29 mouse cellular contexts compared by ENCODE assay signal in the genomic region with DNA sequence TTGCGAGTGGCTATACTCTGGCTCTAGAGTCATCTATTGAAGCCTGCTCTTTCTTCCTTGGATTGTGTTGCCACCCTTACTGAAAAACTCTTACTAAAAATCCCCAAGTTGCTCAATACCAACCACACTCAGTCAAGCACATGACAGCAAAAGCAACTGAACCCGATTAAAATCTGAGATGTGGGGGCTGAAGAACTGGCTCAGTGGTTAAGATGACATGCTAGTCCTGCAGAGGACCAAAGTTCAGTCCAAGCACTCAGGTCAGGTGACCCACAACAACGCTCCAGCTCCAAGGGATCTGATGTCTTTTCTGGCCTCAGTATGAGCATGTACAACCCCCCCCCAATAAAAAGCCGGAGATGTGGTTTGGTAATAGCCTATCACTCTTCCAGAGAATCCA. TPM values are rescaled to one million over a fixed set of nuclear protein-coding genes. Genes with fewer than 3 reads are reported as not detected.
DNase-seq lines count a peak whose midpoint lies in the region; ATAC-seq and TF ChIP-seq lines count a peak whose summit lies in the region.
"Had no signal": no experiment of that assay in that cellular context is flagged by ENCODE, and none has a peak within 500 bp of the region (broad histone marks: within the 10 kb centered on the region; RNA-seq: fewer than 3 reads in every experiment).

No protein-coding gene starts in this region.

- intact Hi-C loops in heart, adult 2 months (cut with DNase I) = no loop called here

- TF ChIP-seq EP300 in heart, adult 2 months (IDR thresholded peaks at IDR 0.05; ENCODE audit: insufficient read depth, low read depth, low read length) = no peak

- no peak for TF ChIP-seq POLR2A in heart, adult 2 months (IDR thresholded peaks at IDR 0.05; ENCODE audit: insufficient read depth, low read depth, low read length)

- no peaks in the 10 kb centered on the region for H3K79me2 ChIP-seq in heart, adult 2 months (replicated peaks; ENCODE audit: control insufficient read depth, insufficient read depth, low read length)

- TF ChIP-seq CTCF in heart, adult 2 months (IDR thresholded peaks at IDR 0.05) = no peak

- H3K4me1 ChIP-seq in kidney, embryonic 16.5 days (ENCODE audit: insufficient read depth, low read length) = peaks cover 14% of the 10 kb centered on the region
- H3K4me1 ChIP-seq in heart, adult 2 months (ENCODE audit: control insufficient read depth, insufficient read depth, low read length) = peaks cover 4% of the 10 kb centered on the region

- H3K36me3 ChIP-seq in kidney, embryonic 16.5 days (ENCODE audit: insufficient read depth, low read length) = no peaks in the 10 kb centered on the region
- 0 out of 2 replicates have a peak, but pooled peaks cover 2% of the 10 kb centered on the region for H3K36me3 ChIP-seq in heart, adult 2 months (ENCODE audit: control insufficient read depth, insufficient read depth, low read length)
- H3K36me3 ChIP-seq: embryonic facial prominence, embryonic 12.5 days; forebrain, embryonic 10.5 days; forebrain, embryonic 15.5 days; heart, embryonic 10.5 days; heart, embryonic 15.5 days; hindbrain, embryonic 12.5 days; intestine, embryonic 15.5 days; limb, embryonic 10.5 days; limb, embryonic 15.5 days; lung, embryonic 15.5 days; midbrain, embryonic 12.5 days; neural tube, embryonic 13.5 days had no signal

- WGBS in kidney, embryonic 16.5 days = 63% methylated on average over 4 of the region's 4 CpGs
- 84% methylated on average over 4 of the region's 4 CpGs for WGBS in heart, adult 2 months

- peak; percentile 67 for DNase-seq in kidney, adult 9 months
- peak; percentile 44 for DNase-seq in adipocyte (ENCODE audit: low spot score)
- peak; percentile 33 for DNase-seq in kidney, postnatal 14 days
- no peak for DNase-seq in heart, adult 2 months
- DNase-seq in gastrocnemius, adult 8-10 months (ENCODE audit: low spot score in 2 of 2) = no peak
- DNase-seq in frontal cortex, adult 2 months (ENCODE audit: extremely low spot score in 1 of 2, low spot score in 1 of 2) = no peak
- DNase-seq: adrenal gland, postnatal 14 days; cerebellum, adult 11-12 months; cerebellum, adult 9-11 months; embryo, embryonic 11 days; gastrocnemius, adult 2 months; heart, postnatal 36 days; layer of hippocampus, adult 9-11 months had no signal

- ATAC-seq in kidney, embryonic 16.5 days (ENCODE audit: low FRiP score, low TSS enrichment) = no peak
- ATAC-seq: forebrain, embryonic 15.5 days; hindbrain, postnatal 0 days; intestine, embryonic 15.5 days; Patski had no signal

- H3K27me3 ChIP-seq in kidney, embryonic 16.5 days (ENCODE audit: insufficient read depth, low read length) = no peaks in the 10 kb centered on the region
- no peaks in the 10 kb centered on the region for H3K27me3 ChIP-seq in heart, adult 2 months (ENCODE audit: control insufficient read depth, insufficient read depth, low read length)
- H3K27me3 ChIP-seq: embryonic facial prominence, embryonic 12.5 days; forebrain, embryonic 15.5 days; heart, embryonic 15.5 days; hindbrain, embryonic 12.5 days; intestine, embryonic 15.5 days; limb, embryonic 15.5 days; lung, embryonic 15.5 days; neural tube, embryonic 13.5 days; Patski had no signal

- H3K9ac ChIP-seq in kidney, embryonic 16.5 days (replicated peaks; ENCODE audit: low read length) = no peak overlapping the region
- no peak overlapping the region for H3K9ac ChIP-seq in heart, adult 2 months (ENCODE audit: low read depth, low read length)
- H3K9ac ChIP-seq: embryonic facial prominence, embryonic 12.5 days; forebrain, embryonic 15.5 days; heart, embryonic 15.5 days; hindbrain, embryonic 12.5 days; intestine, embryonic 15.5 days; limb, embryonic 15.5 days; liver, embryonic 14.5 days; lung, embryonic 15.5 days; midbrain, embryonic 12.5 days; neural tube, embryonic 13.5 days had no signal

- H3K27ac ChIP-seq in kidney, embryonic 16.5 days (ENCODE audit: low read length) = no peak overlapping the region
- no peak overlapping the region for H3K27ac ChIP-seq in heart, adult 2 months
- H3K27ac ChIP-seq: embryonic facial prominence, embryonic 12.5 days; forebrain, embryonic 10.5 days; forebrain, embryonic 15.5 days; gastrocnemius, adult 2 months; heart, embryonic 10.5 days; heart, embryonic 15.5 days; hindbrain, embryonic 12.5 days; hindbrain, postnatal 0 days; intestine, embryonic 15.5 days; limb, embryonic 10.5 days; limb, embryonic 15.5 days; liver, embryonic 14.5 days; lung, embryonic 15.5 days; midbrain, embryonic 12.5 days; neural tube, embryonic 13.5 days had no signal

- H3K9me3 ChIP-seq in kidney, embryonic 16.5 days (ENCODE audit: low read length) = no peaks in the 10 kb centered on the region
- H3K9me3 ChIP-seq: embryonic facial prominence, embryonic 12.5 days; forebrain, embryonic 10.5 days; forebrain, embryonic 15.5 days; heart, embryonic 10.5 days; heart, embryonic 15.5 days; hindbrain, embryonic 12.5 days; intestine, embryonic 15.5 days; limb, embryonic 10.5 days; limb, embryonic 15.5 days; lung, embryonic 15.5 days; midbrain, embryonic 12.5 days; neural tube, embryonic 13.5 days had no signal

- H3K4me2 ChIP-seq in kidney, embryonic 16.5 days (replicated peaks; ENCODE audit: low read depth, low read length) = no peak overlapping the region
- H3K4me2 ChIP-seq: embryonic facial prominence, embryonic 12.5 days; forebrain, embryonic 15.5 days; heart, embryonic 15.5 days; hindbrain, embryonic 12.5 days; intestine, embryonic 15.5 days; limb, embryonic 15.5 days; lung, embryonic 15.5 days; midbrain, embryonic 12.5 days; neural tube, embryonic 13.5 days had no signal

- H3K4me3 ChIP-seq in kidney, embryonic 16.5 days (ENCODE audit: low read length) = no peak overlapping the region
- no peak overlapping the region for H3K4me3 ChIP-seq in heart, adult 2 months
- H3K4me3 ChIP-seq: embryonic facial prominence, embryonic 12.5 days; forebrain, embryonic 10.5 days; forebrain, embryonic 15.5 days; gastrocnemius, adult 2 months; heart, embryonic 10.5 days; heart, embryonic 15.5 days; hindbrain, embryonic 12.5 days; intestine, embryonic 15.5 days; limb, embryonic 10.5 days; limb, embryonic 15.5 days; lung, embryonic 15.5 days; midbrain, embryonic 12.5 days; neural tube, embryonic 13.5 days had no signal

RNA-seq across cellular contexts. Expression of a gene that starts 2.8 kb away (rescaled TPM):
- polyA plus RNA-seq in kidney, embryonic 16.5 days (2015; fragmentation: Nextera tagmentation; extraction: Ambion mirVana) = 25.0 and 26.1 TPM in 2 replicates
- total RNA-seq in heart, adult 2 months (2021) = 10 to 100 TPM; 17.4 to 19.0 TPM
- polyA plus RNA-seq in heart, adult 2 months (2012; rRNA removed) = 28.9 and 35.0 TPM in 2 replicates
- 1 to 10 TPM; 2.0 to 3.5 (median 2.9) TPM for total RNA-seq in gastrocnemius, adult 8-10 months (2022)
- polyA plus RNA-seq in frontal cortex, adult 2 months (2012; rRNA removed) = 21.3 and 21.5 TPM in 2 replicates

Comparison
In these comparisons a context has a peak if more than half of its experiments do, and no peak if none do; other contexts are left out.
1. DNase-seq: peak in kidney, adult 9 months (single experiment), adipocyte (single experiment) and kidney, postnatal 14 days (single experiment); none in heart, adult 2 months (0 of 2), gastrocnemius, adult 8-10 months (0 of 2) and frontal cortex, adult 2 months (0 of 2).